Mouse (Mus musculus) G1E (cell line): ENCODE measurements at regions not wholly inside any gene's neighbourhood (a gene's known extent, or its start where the extent isn't known, plus 50 kb on each side); places are given as distances from the start of the nearest gene placed in this dataset.

ENCODE experiments used
- CTCF ChIP-seq: IDR thresholded peaks from 2 replicates; pipeline ENCODE4 v1.5.1; 2012; ENCODE audit warnings: low read depth, low read length, inconsistent platforms, mixed read lengths
- GATA1 ChIP-seq: IDR thresholded peaks from 2 replicates; pipeline ENCODE4 v1.6.1; 2012; ENCODE audit warnings: borderline replicate concordance, low read length, inconsistent platforms, mixed read lengths
- TAL1 ChIP-seq: conservative IDR thresholded peaks from 2 replicates; pipeline ENCODE4 v1.6.1; 2012; ENCODE audit warnings: low read depth, low read length, inconsistent platforms, mixed read lengths

DNA sequence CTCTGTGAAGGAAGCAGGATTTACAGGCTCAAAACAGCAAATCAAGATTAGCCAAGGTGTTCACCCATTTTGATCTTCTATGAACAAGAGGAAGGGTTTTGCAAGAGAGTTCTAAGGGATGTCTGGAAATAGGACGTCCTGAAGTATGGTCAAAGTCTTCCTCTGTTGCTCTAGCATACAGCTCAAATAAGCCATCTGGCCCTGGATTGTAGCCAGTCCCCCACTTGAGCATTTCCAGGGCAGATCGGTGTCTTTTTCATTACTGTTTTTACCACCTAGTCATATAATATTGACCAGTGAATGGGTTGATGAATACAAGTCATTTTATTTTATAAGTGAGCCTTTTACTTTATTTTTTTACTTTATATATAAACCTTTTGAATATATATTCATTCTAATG lies 113.9 kb downstream of the Rap2a start:
- TF ChIP-seq CTCF (no peak), GATA1 (no peak), TAL1 (no peak)
